Comparison of ENCODE assay signal across 7 mouse cellular contexts in the genomic region with DNA sequence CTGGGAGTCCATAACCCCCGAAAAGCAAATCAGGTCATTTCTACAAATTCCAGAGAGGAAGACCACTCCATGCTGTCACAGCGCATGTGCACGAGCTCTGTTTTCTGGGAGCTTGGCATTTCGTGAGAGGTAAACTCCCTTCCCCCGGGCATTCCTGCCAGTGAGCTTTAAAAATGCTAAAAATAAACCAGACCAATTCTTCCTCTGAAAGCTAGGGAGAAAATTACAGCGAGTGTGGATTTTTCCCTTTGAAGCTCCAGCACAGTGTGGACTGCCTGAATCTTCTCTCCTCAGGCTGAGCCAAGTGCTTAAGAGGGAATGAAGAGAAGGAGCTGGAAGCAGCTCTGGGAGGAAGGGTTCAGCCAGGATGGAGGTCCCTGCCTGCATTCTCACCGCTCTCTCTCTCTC.
DNase-seq lines count a peak whose midpoint lies in the region; ATAC-seq lines count a peak whose summit lies in the region.

No protein-coding gene starts in this region.

- peaks cover 6% of the 10 kb centered on the region for H3K9me3 ChIP-seq in embryonic facial prominence, embryonic 14.5 days (ENCODE audit: control insufficient read depth, low read length)

- no peak overlapping the region for H3K4me3 ChIP-seq in embryonic facial prominence, embryonic 14.5 days (ENCODE audit: low read depth, low read length)

- peak; percentile 43 for DNase-seq in layer of hippocampus, adult 11-12 months (ENCODE audit: low spot score)
- no peak for DNase-seq in layer of hippocampus, adult 9-10 months (ENCODE audit: low spot score)
- peak; percentile 43 for DNase-seq in embryonic facial prominence, embryonic 14.5 days (ENCODE audit: low spot score)
- DNase-seq in layer of hippocampus, adult 9-11 months: peak; percentile 45
- DNase-seq in right cerebral cortex, postnatal 4 days: peak; percentile 18
- no peak for DNase-seq in thymus, postnatal 14 days
- no peak for DNase-seq in lung, postnatal 25 days (ENCODE audit: low spot score)

- no peak for ATAC-seq in embryonic facial prominence, embryonic 14.5 days (ENCODE audit: low read depth)

- H3K4me1 ChIP-seq in embryonic facial prominence, embryonic 14.5 days (ENCODE audit: control insufficient read depth, insufficient read depth, low read length): peaks cover 13% of the 10 kb centered on the region; the same call in 1 of the 2 replicates

- peaks cover 25% of the 10 kb centered on the region for H3K36me3 ChIP-seq in embryonic facial prominence, embryonic 14.5 days (ENCODE audit: control insufficient read depth, insufficient read depth, low read length)

- H3K27me3 ChIP-seq in embryonic facial prominence, embryonic 14.5 days (replicated peaks; ENCODE audit: control insufficient read depth, insufficient read depth, low read length): no peaks in the 10 kb centered on the region

- H3K4me2 ChIP-seq in embryonic facial prominence, embryonic 14.5 days (ENCODE audit: low read depth, low read length): no peak overlapping the region

- WGBS in embryonic facial prominence, embryonic 14.5 days: 39% methylated on average over 7 of the region's 7 CpGs

- no peak overlapping the region for H3K9ac ChIP-seq in embryonic facial prominence, embryonic 14.5 days (ENCODE audit: low read depth, low read length)

- no peak overlapping the region for H3K27ac ChIP-seq in embryonic facial prominence, embryonic 14.5 days (replicated peaks; ENCODE audit: low read depth, low read length)

Comparison
In these comparisons a context has a peak if more than half of its experiments do, and no peak if none do; other contexts are left out.
1. DNase-seq: peak in layer of hippocampus, adult 11-12 months (single experiment), embryonic facial prominence, embryonic 14.5 days (single experiment), layer of hippocampus, adult 9-11 months (single experiment) and right cerebral cortex, postnatal 4 days (single experiment); none in layer of hippocampus, adult 9-10 months (single experiment), thymus, postnatal 14 days (single experiment) and lung, postnatal 25 days (single experiment).